Mouse (Mus musculus) embryonic facial prominence, embryonic 15.5 days (tissue): Measurements from ENCODE around the gene Magi1. TPM values are rescaled to one million over a fixed set of nuclear protein-coding genes. Genes with fewer than 3 reads are reported as not detected.
A peak's percentile ranks its signal among the peaks of the same experiment; 100 is the strongest.

ENCODE experiments used
- ATAC-seq: fragments of 200-750 bp; cut with Nextera tagmentation; 2 replicates; pipeline ENCODE4 v1.8.0; 2017; ENCODE audit warnings: low read depth, moderate TSS enrichment; ENCODE audit not compliant: insufficient number of reproducible peaks, low FRiP score, low TSS enrichment
- H3K27ac ChIP-seq: fragments of 300-500 bp; sonication (generic); replicated peaks from 2 replicates; pipeline ENCODE4 v1.5.1; 2015; ENCODE audit warnings: mild to moderate bottlenecking, inconsistent platforms
- H3K27me3 ChIP-seq: fragments of 300-500 bp; sonication (generic); 2 replicates; pipeline ENCODE4 v1.6.1; 2015; ENCODE audit warnings: inconsistent platforms
- H3K36me3 ChIP-seq: fragments of 300-500 bp; sonication (generic); 2 replicates; pipeline ENCODE4 v1.6.1; 2015; ENCODE audit warnings: mild to moderate bottlenecking, inconsistent platforms
- H3K4me1 ChIP-seq: fragments of 300-500 bp; sonication (generic); 2 replicates; pipeline ENCODE4 v1.6.1; 2015; ENCODE audit warnings: inconsistent platforms
- H3K4me2 ChIP-seq: fragments of 300-500 bp; sonication (generic); replicated peaks from 2 replicates; pipeline ENCODE4 v1.6.1; 2015; ENCODE audit warnings: mild to moderate bottlenecking, inconsistent platforms
- H3K4me3 ChIP-seq: fragments of 300-500 bp; sonication (generic); replicated peaks from 2 replicates; pipeline ENCODE4 v1.5.1; 2015; ENCODE audit warnings: mild to moderate bottlenecking, inconsistent platforms
- H3K9ac ChIP-seq: fragments of 300-500 bp; sonication (generic); 2 replicates; pipeline ENCODE4 v1.6.1; 2015; ENCODE audit warnings: inconsistent platforms
- H3K9me3 ChIP-seq: fragments of 300-500 bp; sonication (generic); replicated peaks from 2 replicates; pipeline ENCODE4 v1.6.1; 2016; ENCODE audit warnings: inconsistent platforms
- WGBS: fragments of 180-500 bp; shearing (Covaris S2); methylation state at CpG from one replicate; pipeline ENCODE4 v1.1.7; 2015; 5-methylcytosine and 5-hydroxymethylcytosine counted together
- polyA plus RNA-seq: library from polyadenylated mRNA; unstranded; fragments of >200 nt; fragmentation: Nextera tagmentation; extraction: Ambion mirVana; gene quantifications from 2 replicates; pipeline ENCODE4 v1.2.1, GENCODE M21; 2015

The Magi1 gene
- polyA plus RNA-seq, 1 experiment from 2014 or later = 8.3 TPM

DNA sequence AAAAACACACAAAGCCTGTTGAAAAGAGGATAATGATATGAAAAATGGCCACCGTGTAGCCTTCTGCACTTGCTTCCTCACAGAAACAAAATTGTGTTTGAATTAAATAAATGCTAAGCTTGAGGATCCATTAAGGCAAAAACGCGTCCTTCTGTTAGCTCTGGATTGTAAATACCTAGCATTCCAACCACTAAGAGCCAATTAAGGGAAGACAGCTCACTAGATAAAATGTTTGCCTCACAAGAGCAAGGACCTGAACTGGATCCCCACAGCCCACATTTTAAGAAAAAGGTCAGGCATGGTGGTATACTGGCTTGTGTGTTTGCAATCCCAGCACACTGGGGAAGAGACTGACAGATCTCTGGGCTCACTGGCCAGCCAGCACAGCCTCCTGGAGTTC, 53.6 kb downstream of the Magi1 start:
- 53% methylated on average over 3 of the region's 3 CpGs for WGBS
- no peaks in the 10 kb centered on the region for H3K36me3 ChIP-seq
- no peak overlapping the region for H3K4me3 ChIP-seq
- peaks cover 16% of the 10 kb centered on the region for H3K4me1 ChIP-seq
- H3K9ac ChIP-seq = no peak overlapping the region
- H3K27ac ChIP-seq = 0 out of 2 replicates have a peak overlapping the region, but pooled peaks have one; percentile 18
- no peaks in the 10 kb centered on the region for H3K9me3 ChIP-seq
- no peak for ATAC-seq
- no peaks in the 10 kb centered on the region for H3K27me3 ChIP-seq
- H3K4me2 ChIP-seq = no peak overlapping the region

DNA sequence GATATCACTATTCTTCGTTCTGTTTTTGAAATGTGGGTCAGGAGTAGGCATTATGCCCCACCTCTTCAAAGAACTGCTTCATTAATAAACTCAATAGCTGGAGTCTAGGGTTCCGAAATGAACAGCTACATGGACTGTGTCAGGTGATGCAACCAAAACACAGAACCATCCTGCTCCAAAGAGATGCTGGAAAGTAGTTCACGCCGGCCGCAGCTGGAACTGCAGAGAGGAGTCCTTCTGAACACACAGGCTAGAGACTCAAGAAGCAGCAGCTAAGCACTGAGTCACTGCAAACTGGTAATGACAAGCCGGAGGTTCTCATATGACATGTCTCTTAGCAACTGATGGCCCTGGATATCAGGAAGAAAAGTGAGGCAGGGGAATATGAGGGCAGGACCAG, 57.5 kb downstream of the Magi1 start:
- Histone ChIP-seq H3K36me3 (no peaks in the 10 kb centered on the region), H3K4me3 (no peak overlapping the region), H3K27ac (no peak overlapping the region), H3K4me2 (no peak overlapping the region), H3K9ac (no peak overlapping the region), H3K9me3 (no peaks in the 10 kb centered on the region), H3K27me3 (no peaks in the 10 kb centered on the region), H3K4me1 (peaks cover 35% of the 10 kb centered on the region)
- no peak for ATAC-seq
- WGBS = 63% methylated on average over 6 of the region's 6 CpGs

DNA sequence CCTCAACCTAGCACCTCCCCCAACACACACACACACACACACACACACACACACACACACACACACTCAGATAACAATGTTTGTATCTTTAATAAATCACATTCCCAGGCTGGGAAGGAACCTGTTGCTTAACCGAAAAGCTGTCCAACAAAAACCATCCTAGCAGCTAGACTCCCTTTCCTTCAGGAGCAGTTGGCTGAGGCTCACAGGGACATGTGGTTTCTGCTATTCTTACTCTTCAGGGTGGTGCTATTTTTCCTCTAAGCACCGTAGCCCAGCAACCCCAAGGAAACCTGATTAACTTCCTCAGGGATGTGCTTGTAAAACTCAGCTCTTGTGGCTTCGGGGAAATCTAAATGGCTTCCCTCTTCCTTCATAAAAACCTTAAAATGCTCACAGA, 57.9 kb downstream of the Magi1 start:
- H3K4me1 ChIP-seq = peaks cover 35% of the 10 kb centered on the region
- H3K36me3 ChIP-seq = no peaks in the 10 kb centered on the region
- H3K27me3 ChIP-seq = no peaks in the 10 kb centered on the region
- 17% methylated on average over 3 of the region's 3 CpGs for WGBS
- ATAC-seq = no peak; the same call in 1 of the 2 replicates
- no peak overlapping the region for H3K9ac ChIP-seq
- no peak overlapping the region for H3K4me3 ChIP-seq
- H3K9me3 ChIP-seq = no peaks in the 10 kb centered on the region
- no peak overlapping the region for H3K4me2 ChIP-seq
- no peak overlapping the region for H3K27ac ChIP-seq

- Histone ChIP-seq H3K27me3 (no peaks in the 10 kb centered on the region), H3K9me3 (no peaks in the 10 kb centered on the region), H3K9ac (no peak overlapping the region), H3K4me3 (no peak overlapping the region), H3K36me3 (no peaks in the 10 kb centered on the region), H3K4me1 (peaks cover 33% of the 10 kb centered on the region), H3K4me2 (no peak overlapping the region), H3K27ac (no peak overlapping the region)
- ATAC-seq = no peak
- 64% methylated on average over 6 of the region's 6 CpGs for WGBS
Measured at GRCm38 (mm10) chr6:94225091-94225490, 58.6 kb downstream of the Magi1 start.

DNA sequence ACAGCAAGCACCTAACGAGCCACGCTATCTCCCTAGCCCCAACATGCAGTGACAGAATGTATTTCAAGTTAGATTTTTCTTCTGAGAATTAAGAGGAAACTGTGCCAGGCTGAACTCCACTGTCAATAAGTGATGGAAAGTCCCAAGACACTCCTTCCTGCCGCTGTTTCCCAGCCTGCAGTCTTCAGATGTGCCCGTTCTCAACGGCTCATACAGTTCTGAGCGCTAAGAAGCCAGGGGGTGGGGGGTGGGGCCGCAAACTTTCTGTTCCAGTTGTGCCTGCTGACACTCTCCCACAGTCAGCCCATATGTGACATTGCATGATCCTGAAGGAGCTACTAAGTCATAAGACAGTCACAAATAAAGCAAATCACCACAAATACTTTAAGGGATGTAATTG, 61.5 kb downstream of the Magi1 start:
- 37% methylated on average over 7 of the region's 7 CpGs for WGBS
- Histone ChIP-seq H3K27me3 (no peaks in the 10 kb centered on the region), H3K4me2 (no peak overlapping the region), H3K9ac (no peak overlapping the region), H3K9me3 (no peaks in the 10 kb centered on the region), H3K4me3 (no peak overlapping the region), H3K36me3 (no peaks in the 10 kb centered on the region), H3K4me1 (peaks cover 33% of the 10 kb centered on the region), H3K27ac (no peak overlapping the region)
- ATAC-seq = no peak

- Histone ChIP-seq H3K4me3 (no peak overlapping the region), H3K4me2 (no peak overlapping the region), H3K4me1 (peaks cover 33% of the 10 kb centered on the region), H3K36me3 (no peaks in the 10 kb centered on the region), H3K27ac (no peak overlapping the region), H3K27me3 (no peaks in the 10 kb centered on the region), H3K9me3 (no peaks in the 10 kb centered on the region), H3K9ac (no peak overlapping the region)
- WGBS = 82% methylated on average over 6 of the region's 6 CpGs
- no peak for ATAC-seq
Measured at GRCm38 (mm10) chr6:94221750-94222149, 62.0 kb downstream of the Magi1 start.

GRCm38 (mm10) chr6:94218076-94218475, 65.6 kb downstream of the Magi1 start:
- H3K4me1 ChIP-seq = peaks cover 24% of the 10 kb centered on the region
- WGBS = 82% methylated on average over 4 of the region's 4 CpGs

GRCm38 (mm10) chr6:94215834-94216233, 67.9 kb downstream of the Magi1 start:
- Histone ChIP-seq H3K27me3 (no peaks in the 10 kb centered on the region), H3K4me3 (no peak overlapping the region), H3K4me2 (no peak overlapping the region), H3K9me3 (no peaks in the 10 kb centered on the region), H3K27ac (no peak overlapping the region), H3K4me1 (peaks cover 16% of the 10 kb centered on the region), H3K36me3 (no peaks in the 10 kb centered on the region), H3K9ac (no peak overlapping the region)
- no peak for ATAC-seq
- WGBS = 95% methylated on average over 4 of the region's 4 CpGs

More at GRCm38 (mm10) chr6:94218076-94218475, 65.6 kb downstream of the Magi1 start:
- Histone ChIP-seq H3K9ac (no peak overlapping the region), H3K9me3 (no peaks in the 10 kb centered on the region), H3K27ac (no peak overlapping the region), H3K36me3 (no peaks in the 10 kb centered on the region), H3K4me3 (no peak overlapping the region), H3K4me2 (no peak overlapping the region), H3K27me3 (no peaks in the 10 kb centered on the region)
- no peak for ATAC-seq

DNA sequence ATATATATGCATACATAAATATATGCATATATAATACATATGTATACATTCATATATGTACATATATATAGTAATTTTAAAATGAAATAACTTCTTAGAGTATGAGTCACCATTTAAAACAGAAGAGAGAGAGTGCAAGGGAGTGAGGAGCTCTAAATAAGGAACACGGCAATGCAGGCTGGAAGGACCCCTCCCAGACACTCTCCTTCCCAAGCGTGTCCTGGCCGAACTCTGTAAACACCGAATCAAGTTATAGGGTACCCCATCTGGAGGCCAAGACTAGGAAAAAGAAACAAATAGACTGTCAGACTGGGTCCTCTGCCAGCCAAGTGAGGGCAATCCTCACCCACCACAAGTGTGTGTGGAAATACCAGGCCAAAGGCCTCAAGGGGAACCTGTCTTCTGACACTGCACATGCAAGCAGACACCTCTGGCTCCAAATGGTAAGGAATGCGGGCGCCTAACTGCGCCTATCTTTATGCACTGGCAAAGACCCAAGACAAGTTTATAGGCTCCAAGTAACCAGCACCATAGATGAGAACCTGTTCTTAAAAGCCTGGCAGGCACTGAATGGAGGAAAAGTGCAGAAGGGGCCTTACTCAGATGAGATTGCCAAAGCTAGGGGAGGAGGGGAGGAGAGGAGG, 68.7 kb downstream of the Magi1 start:
- peaks cover 16% of the 10 kb centered on the region for H3K4me1 ChIP-seq
- H3K9me3 ChIP-seq = no peaks in the 10 kb centered on the region
- H3K27me3 ChIP-seq = no peaks in the 10 kb centered on the region
- 68% methylated on average over 7 of the region's 7 CpGs for WGBS
- no peak overlapping the region for H3K4me3 ChIP-seq
- no peak overlapping the region for H3K27ac ChIP-seq
- H3K36me3 ChIP-seq = no peaks in the 10 kb centered on the region
- no peak for ATAC-seq
- no peak overlapping the region for H3K9ac ChIP-seq
- no peak overlapping the region for H3K4me2 ChIP-seq

DNA sequence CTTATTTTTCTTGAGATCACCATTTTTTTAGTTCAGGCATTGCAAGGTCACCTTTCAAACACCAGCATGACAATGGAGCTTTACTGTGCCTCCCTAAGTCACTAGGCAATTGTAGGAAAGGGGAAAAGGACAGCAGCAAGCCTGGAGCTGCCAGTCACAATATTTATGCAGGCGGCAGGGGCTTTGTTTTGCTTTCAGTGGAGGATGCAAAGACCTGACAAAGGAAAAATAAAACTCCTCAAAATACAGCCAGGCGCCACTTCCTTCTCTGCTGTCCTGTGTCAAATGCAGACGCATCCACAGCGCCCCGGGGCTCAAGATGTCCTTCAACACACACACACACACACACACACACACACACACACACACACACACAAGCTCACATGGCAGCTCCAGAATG, 77.8 kb downstream of the Magi1 start:
- Histone ChIP-seq H3K4me2 (no peak overlapping the region), H3K36me3 (no peaks in the 10 kb centered on the region), H3K4me1 (peaks cover 12% of the 10 kb centered on the region), H3K27me3 (no peaks in the 10 kb centered on the region), H3K27ac (no peak overlapping the region), H3K9me3 (no peaks in the 10 kb centered on the region), H3K9ac (no peak overlapping the region), H3K4me3 (no peak overlapping the region)
- WGBS = 33% methylated on average over 5 of the region's 5 CpGs
- ATAC-seq = no peak

DNA sequence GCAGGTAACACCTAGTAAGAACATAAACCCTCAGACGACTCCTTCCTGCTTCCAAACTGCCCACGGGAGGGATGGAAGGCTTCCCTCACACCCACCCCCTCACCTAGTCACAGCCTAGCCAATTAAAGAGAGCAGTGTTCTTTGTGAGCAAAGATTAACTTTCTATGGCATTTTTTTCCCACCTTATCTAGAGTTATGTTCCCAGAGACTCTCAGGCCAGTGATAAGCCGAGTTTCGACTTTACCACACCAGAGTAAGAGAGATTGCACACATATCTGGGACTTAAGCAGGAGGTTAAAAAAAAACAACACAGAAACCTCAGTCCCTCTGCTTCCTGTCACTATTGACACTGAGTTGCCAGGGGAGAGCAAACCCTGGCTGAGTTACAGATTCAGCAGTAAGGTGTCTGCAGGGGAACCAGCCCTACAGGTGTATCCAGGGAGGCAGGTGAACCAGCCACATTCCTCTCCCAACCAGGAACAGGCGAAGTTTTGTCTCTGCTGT, 80.0 kb downstream of the Magi1 start:
- H3K4me1 ChIP-seq = peaks cover 12% of the 10 kb centered on the region
- WGBS = 47% methylated on average over 5 of the region's 5 CpGs
- no peaks in the 10 kb centered on the region for H3K27me3 ChIP-seq
- no peak overlapping the region for H3K4me3 ChIP-seq
- H3K36me3 ChIP-seq = no peaks in the 10 kb centered on the region
- peak overlapping the region; percentile 74 for H3K27ac ChIP-seq
- H3K9ac ChIP-seq = no peak overlapping the region
- no peak for ATAC-seq
- no peaks in the 10 kb centered on the region for H3K9me3 ChIP-seq
- H3K4me2 ChIP-seq = no peak overlapping the region

DNA sequence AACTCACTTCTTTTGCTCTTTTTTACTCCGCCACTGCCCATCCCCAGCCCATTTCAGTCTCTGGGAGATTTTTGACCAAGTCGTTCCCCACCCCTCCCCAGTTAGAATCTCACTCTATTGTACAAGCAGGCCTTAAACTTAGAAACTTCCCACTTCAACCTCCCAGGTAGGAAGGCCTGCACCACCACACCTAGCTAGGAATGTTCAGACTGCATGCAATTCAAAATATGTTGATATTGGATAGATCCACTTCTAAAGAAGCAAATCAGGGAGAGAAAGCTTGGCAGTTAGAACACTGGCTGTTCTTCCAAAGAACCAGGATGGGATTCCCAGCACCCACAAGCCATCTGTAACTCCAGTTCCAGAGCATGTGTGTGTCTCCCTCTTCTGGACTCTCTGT, 81.8 kb downstream of the Magi1 start:
- H3K9ac ChIP-seq = no peak overlapping the region
- WGBS = 94% methylated on average over 2 of the region's 2 CpGs
- H3K4me1 ChIP-seq = peaks cover 12% of the 10 kb centered on the region
- no peak for ATAC-seq
- H3K9me3 ChIP-seq = no peaks in the 10 kb centered on the region
- no peaks in the 10 kb centered on the region for H3K27me3 ChIP-seq
- H3K27ac ChIP-seq = no peak overlapping the region
- H3K4me3 ChIP-seq = no peak overlapping the region
- no peak overlapping the region for H3K4me2 ChIP-seq
- H3K36me3 ChIP-seq = no peaks in the 10 kb centered on the region
